Mouse (Mus musculus): ENCODE measurements around the gene Tgif2. TPM values are rescaled to one million over a fixed set of nuclear protein-coding genes. Genes with fewer than 3 reads are reported as not detected.
A peak's percentile ranks its signal among the peaks of the same experiment; 100 is the strongest.
"Not testable (repeated sequence)": the region's sequence is repeated elsewhere in the genome, so short reads cannot be mapped to it uniquely, and the experiment has no call there.

The Tgif2 gene
- total and polyA plus RNA-seq, 2 experiments from 2014 or later, result 8.2 to 10.8 TPM

DNA sequence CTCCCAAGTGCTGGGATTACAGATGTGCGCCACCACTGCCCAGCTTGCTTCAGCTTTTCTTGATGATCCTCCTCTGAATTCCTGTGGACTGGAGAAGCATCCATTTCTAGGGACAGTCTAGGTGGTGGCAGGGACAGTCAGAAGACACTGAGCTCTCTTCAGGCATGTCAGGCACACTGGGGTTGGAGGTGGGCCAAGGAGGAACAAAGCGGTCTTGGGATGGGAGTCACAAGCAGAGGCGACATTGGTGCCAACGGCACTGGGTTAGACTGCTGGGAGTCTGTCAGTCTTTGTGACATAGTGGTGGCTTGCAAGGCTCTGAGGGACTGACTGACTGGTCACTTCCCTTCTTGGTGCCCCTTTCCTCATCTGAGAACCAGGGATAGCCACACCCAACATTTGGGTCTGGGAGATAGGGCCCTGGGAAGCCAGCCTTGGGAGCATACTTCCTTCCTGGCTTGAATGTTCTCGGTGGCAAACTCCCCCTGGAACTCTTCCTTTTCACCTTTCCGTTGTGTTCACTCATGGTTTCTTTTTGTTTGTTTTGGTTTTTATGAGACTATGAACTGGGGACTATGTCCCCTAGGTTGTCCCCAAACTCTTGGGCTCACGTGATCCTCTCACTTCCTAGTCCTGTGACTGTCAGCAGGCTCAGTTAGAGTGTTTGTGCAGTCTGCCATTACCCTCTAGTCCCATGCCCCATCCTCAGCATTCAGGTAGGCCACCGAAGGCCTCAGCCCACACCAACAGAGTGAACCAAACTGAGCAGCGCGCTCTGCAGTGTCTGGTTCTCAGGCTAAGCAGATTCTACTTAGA is 44.8 kb downstream of the Tgif2 start:
- H3K9me3 ChIP-seq (ENCODE audit: low read length), result no peaks in the 10 kb centered on the region
- no peak overlapping the region for H3K4me2 ChIP-seq (ENCODE audit: low read depth, low read length, poor library complexity, severe bottlenecking)
- ATAC-seq (ENCODE audit: low FRiP score) (no peak), DNase-seq (ENCODE audit: low spot score) (no peak)
- no peak overlapping the region for H3K4me3 ChIP-seq (ENCODE audit: low read depth, low read length)
- no peak overlapping the region for H3K9ac ChIP-seq (replicated peaks; ENCODE audit: low read length, poor library complexity, severe bottlenecking)
- WGBS, result 88% methylated on average over 10 of the region's 10 CpGs
- H3K27me3 ChIP-seq (ENCODE audit: insufficient read depth, low read length), result no peaks in the 10 kb centered on the region
- no peaks in the 10 kb centered on the region for H3K36me3 ChIP-seq (ENCODE audit: insufficient read depth, low read length)
- no peak for TF ChIP-seq CTCF (IDR thresholded peaks at IDR 0.05)
- H3K4me1 ChIP-seq (ENCODE audit: insufficient read depth, low read length), result no peaks in the 10 kb centered on the region
- H3K27ac ChIP-seq (ENCODE audit: low read depth, low read length), result no peak overlapping the region

DNA sequence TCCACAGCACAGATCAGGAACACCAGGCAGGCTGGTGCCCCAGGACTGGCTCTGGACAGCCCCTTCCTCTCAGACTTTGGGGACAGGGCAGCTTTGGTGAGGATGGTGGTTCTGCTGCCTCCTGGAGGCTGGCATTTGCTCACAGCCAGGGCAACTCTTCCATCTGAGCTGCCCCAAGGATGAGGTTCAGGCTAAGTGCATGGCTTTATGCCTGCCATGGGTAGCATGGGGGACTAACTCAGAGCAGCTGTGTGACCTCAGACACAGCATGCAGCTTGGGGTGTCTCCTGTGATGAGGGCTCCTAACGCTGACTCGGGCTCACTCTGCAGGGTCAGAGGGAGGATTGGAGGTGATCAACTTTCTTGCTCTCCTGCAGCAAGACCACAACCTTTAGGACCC is 45.9 kb downstream of the Tgif2 start:
- not testable (repeated sequence) for ATAC-seq (ENCODE audit: low FRiP score); H3K9me3 ChIP-seq (ENCODE audit: low read length); H3K36me3 ChIP-seq (ENCODE audit: insufficient read depth, low read length); H3K4me3 ChIP-seq (ENCODE audit: low read depth, low read length); H3K9ac ChIP-seq (replicated peaks; ENCODE audit: low read length, poor library complexity, severe bottlenecking); H3K27ac ChIP-seq (ENCODE audit: low read depth, low read length); H3K4me1 ChIP-seq (ENCODE audit: insufficient read depth, low read length); H3K4me2 ChIP-seq (ENCODE audit: low read depth, low read length, poor library complexity, severe bottlenecking); H3K27me3 ChIP-seq (ENCODE audit: insufficient read depth, low read length); DNase-seq (ENCODE audit: low spot score)
- 66% methylated on average over 2 of the region's 2 CpGs for WGBS

DNA sequence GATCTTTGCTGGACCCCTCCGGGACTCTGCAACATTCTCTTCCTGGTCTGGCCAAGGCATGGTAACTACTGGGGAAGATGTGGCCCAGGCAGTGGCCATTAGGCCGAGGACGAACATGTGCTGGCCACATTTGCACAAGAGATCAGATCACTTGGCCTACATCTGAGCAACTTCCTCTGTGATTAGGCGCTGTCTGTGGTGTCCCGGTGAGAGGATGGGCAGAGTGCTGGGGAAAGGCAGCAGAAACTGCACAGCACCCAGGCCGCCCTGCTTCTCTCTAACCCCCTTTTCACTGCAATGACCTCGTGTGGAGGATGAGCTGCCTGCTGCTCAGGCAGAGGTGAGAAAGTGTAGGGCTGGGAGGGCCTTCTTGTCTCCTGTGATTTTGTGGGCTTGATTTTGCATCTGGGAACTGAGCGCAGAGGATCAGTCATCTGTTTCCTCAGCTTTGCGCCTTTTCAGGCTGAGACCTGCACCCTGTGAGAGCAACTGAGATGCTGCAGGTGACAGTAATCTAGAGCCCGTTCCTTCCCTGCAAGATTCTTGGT is 46.4 kb downstream of the Tgif2 start:
- ATAC-seq (ENCODE audit: low FRiP score) (no peak), DNase-seq (ENCODE audit: low spot score) (no peak)
- H3K27me3 ChIP-seq (ENCODE audit: insufficient read depth, low read length), result no peaks in the 10 kb centered on the region
- no peak overlapping the region for H3K27ac ChIP-seq (ENCODE audit: low read depth, low read length)
- TF ChIP-seq CTCF (IDR thresholded peaks at IDR 0.05), result no peak
- H3K36me3 ChIP-seq (ENCODE audit: insufficient read depth, low read length), result no peaks in the 10 kb centered on the region
- WGBS, result 81% methylated on average over 10 of the region's 10 CpGs
- no peak overlapping the region for H3K4me3 ChIP-seq (ENCODE audit: low read depth, low read length)
- no peak overlapping the region for H3K9ac ChIP-seq (replicated peaks; ENCODE audit: low read length, poor library complexity, severe bottlenecking)
- H3K4me1 ChIP-seq (ENCODE audit: insufficient read depth, low read length), result no peaks in the 10 kb centered on the region
- H3K4me2 ChIP-seq (ENCODE audit: low read depth, low read length, poor library complexity, severe bottlenecking), result no peak overlapping the region
- no peaks in the 10 kb centered on the region for H3K9me3 ChIP-seq (ENCODE audit: low read length)

DNA sequence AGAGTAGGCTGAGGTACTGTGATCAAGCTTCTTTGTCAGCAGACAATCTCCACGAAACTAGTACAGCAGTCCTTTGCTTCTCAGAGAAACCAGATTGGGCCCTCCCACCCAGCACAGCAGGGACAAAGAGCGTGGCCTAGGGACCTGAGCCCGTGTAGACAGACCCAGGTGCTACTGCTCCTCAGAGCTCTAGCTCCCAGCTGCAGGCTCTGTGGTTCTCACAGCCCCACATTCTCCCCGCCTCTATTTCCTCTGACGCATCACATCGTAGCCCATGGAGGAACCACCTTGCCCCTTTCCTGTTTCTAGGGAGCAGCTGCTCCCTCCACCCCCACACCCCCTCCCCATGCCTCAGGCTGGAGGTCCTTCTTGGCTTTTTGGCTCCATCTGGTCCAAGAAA is 47.2 kb downstream of the Tgif2 start, which contains the start of gene Sla2:
Gene Sla2 (minus strand): TSS at position 176 of the 400 bp plus-strand sequence.
- no peaks in the 10 kb centered on the region for H3K27me3 ChIP-seq (ENCODE audit: insufficient read depth, low read length)
- H3K9me3 ChIP-seq (ENCODE audit: low read length), result no peaks in the 10 kb centered on the region
- H3K27ac ChIP-seq (ENCODE audit: low read depth, low read length), result no peak within 1 kb of the TSS
- no peak within 1 kb of the TSS for H3K9ac ChIP-seq (replicated peaks; ENCODE audit: low read length, poor library complexity, severe bottlenecking)
- H3K4me1 ChIP-seq (ENCODE audit: insufficient read depth, low read length), result 0 out of 2 replicates have a peak, but pooled peaks cover 1% of the 10 kb centered on the region
- ATAC-seq (ENCODE audit: low FRiP score) (no peak), DNase-seq (ENCODE audit: low spot score) (no peak)
- TF ChIP-seq CTCF (IDR thresholded peaks at IDR 0.05), result no peak
- H3K4me2 ChIP-seq (ENCODE audit: low read depth, low read length, poor library complexity, severe bottlenecking), result no peak within 1 kb of the TSS
- WGBS, result 71% methylated on average over 6 of the region's 6 CpGs
- H3K36me3 ChIP-seq (ENCODE audit: insufficient read depth, low read length), result no peaks in the 10 kb centered on the region
- no peak within 1 kb of the TSS for H3K4me3 ChIP-seq (ENCODE audit: low read depth, low read length)

DNA sequence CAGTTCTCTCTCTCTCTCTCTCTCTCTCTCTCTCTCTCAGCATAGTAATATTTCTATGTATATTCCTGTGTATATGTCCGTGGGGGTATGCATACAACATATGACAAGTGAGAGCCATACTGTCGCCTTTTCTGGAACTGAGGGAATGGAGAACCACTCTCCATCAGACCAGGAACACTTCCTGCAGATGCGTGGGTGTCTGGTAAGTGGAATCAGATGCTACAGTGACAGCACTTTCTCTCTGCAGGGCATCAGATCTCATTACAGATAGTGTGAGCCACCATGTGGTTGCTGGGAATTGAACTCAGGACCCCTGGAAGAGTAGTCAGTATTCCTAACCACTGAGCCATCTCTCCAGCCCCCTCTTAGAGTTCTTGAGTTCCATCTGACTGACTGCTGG is 48.7 kb downstream of the Tgif2 start:
- Histone ChIP-seq H3K4me2 (ENCODE audit: low read depth, low read length, poor library complexity, severe bottlenecking) (no peak overlapping the region), H3K9ac (replicated peaks; ENCODE audit: low read length, poor library complexity, severe bottlenecking) (no peak overlapping the region), H3K27me3 (ENCODE audit: insufficient read depth, low read length) (no peaks in the 10 kb centered on the region), H3K9me3 (ENCODE audit: low read length) (no peaks in the 10 kb centered on the region), H3K27ac (ENCODE audit: low read depth, low read length) (no peak overlapping the region), H3K4me1 (ENCODE audit: insufficient read depth, low read length) (0 out of 2 replicates have a peak, but pooled peaks cover 3% of the 10 kb centered on the region), H3K4me3 (ENCODE audit: low read depth, low read length) (no peak overlapping the region), H3K36me3 (ENCODE audit: insufficient read depth, low read length) (no peaks in the 10 kb centered on the region)
- ATAC-seq (ENCODE audit: low FRiP score) (no peak), DNase-seq (ENCODE audit: low spot score) (no peak)
- TF ChIP-seq CTCF (IDR thresholded peaks at IDR 0.05), result no peak
- WGBS, result 87% methylated on average over 3 of the region's 3 CpGs

DNA sequence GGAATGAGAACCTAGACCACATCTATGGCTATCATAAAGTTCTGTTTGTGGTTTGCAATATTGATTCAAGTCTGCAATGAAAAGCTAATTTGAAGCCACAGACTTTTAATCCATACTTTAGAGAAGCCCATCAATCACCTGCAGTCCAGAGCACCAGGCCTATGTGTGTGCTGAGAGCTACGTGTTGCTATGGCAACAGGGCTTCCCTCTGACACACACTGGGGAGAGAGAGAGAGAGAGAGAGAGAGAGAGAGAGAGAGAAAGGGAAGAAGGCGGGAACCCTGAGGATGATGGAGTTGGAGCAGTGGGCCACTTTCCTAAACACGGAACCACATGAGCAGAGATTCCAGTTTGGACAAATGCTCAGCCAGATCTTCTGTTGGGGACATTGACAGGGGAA is 52.4 kb downstream of the Tgif2 start:
- H3K9me3 ChIP-seq (ENCODE audit: low read length), result no peaks in the 10 kb centered on the region
- no peak overlapping the region for H3K9ac ChIP-seq (replicated peaks; ENCODE audit: low read length, poor library complexity, severe bottlenecking)
- H3K27ac ChIP-seq (ENCODE audit: low read depth, low read length), result no peak overlapping the region
- H3K27me3 ChIP-seq (ENCODE audit: insufficient read depth, low read length), result no peaks in the 10 kb centered on the region
- 0 out of 2 replicates have a peak, but pooled peaks cover 3% of the 10 kb centered on the region for H3K4me1 ChIP-seq (ENCODE audit: insufficient read depth, low read length)
- DNase-seq (ENCODE audit: low spot score), result peak; percentile 73
- TF ChIP-seq CTCF (IDR thresholded peaks at IDR 0.05), result no peak
- ATAC-seq (ENCODE audit: low FRiP score), result 0 out of 2 replicates have a peak, but pooled peaks have one; percentile 52
- no peak overlapping the region for H3K4me2 ChIP-seq (ENCODE audit: low read depth, low read length, poor library complexity, severe bottlenecking)
- WGBS, result 17% methylated on average over 3 of the region's 3 CpGs
- no peak overlapping the region for H3K4me3 ChIP-seq (ENCODE audit: low read depth, low read length)
- no peaks in the 10 kb centered on the region for H3K36me3 ChIP-seq (ENCODE audit: insufficient read depth, low read length)
